Mouse (Mus musculus) erythroblast, embryonic 14.5 days (primary cell): ENCODE data around the gene Spr.

ENCODE experiments used
- GATA1 ChIP-seq: IDR thresholded peaks from 2 replicates; pipeline ENCODE4 v1.6.1; 2012; ENCODE audit warnings: low read length, inconsistent platforms, mixed read lengths
- TAL1 ChIP-seq: IDR thresholded peaks from 3 replicates; pipeline ENCODE4 v1.6.1; 2012; ENCODE audit warnings: low read length, inconsistent platforms, mixed read lengths

DNA sequence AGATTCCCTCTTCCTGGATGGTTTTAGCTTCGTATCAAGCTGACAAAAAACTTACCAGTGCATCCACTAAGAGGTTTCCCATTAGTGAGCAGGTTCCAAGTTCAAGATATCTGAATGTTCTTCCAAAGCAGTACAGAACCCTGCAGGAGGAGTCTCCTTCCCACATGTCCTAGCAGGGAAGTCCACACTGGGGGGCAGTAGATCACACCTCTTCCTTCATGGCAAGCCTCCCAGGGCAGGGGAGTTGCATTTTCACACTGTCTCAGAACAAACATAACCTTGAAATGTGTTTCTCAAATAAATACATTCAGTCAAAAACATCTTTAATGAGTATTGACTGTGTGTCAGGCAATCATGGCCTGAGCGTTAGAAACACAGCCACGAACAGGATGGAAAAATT, 42.0 kb upstream of the Spr start:
- TF ChIP-seq TAL1 (no peak), GATA1 (no peak)
